Mouse (Mus musculus): Measurements from ENCODE around the gene Agpat2. TPM values are rescaled to one million over a fixed set of nuclear protein-coding genes. Genes with fewer than 3 reads are reported as not detected.

Gene Agpat2
- polyA plus RNA-seq, 1 experiment from 2014 or later = 4.0 TPM

DNA sequence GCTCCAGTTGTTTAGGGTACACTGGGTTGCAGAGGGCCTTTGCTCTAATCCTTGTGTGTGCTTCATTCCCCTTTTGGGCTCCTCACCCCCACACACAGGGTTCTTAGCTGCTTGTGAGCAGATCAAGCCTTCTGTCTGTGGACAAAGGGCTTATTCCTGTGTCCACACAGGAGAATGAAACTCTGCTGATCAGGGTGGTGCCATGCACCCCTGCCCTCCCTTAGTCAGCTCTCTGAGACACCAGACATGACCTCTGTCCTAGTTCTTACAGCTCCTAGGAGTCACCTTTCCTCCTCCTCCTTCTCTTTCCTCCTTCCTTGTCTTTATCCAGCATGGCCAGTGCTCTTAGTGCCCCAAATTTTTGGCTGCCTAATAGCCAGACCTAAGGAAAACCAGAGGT is 7.7 kb upstream of the Agpat2 start:
- Histone ChIP-seq H3K4me1 (ENCODE audit: control insufficient read depth, insufficient read depth, low read length) (no peaks in the 10 kb centered on the region; the same call in 1 of the 2 replicates), H3K9me3 (replicated peaks; ENCODE audit: control insufficient read depth, low read length, poor library complexity, severe bottlenecking) (no peaks in the 10 kb centered on the region), H3K4me3 (ENCODE audit: low read depth, low read length) (no peak overlapping the region), H3K27ac (ENCODE audit: low read length) (no peak overlapping the region), H3K9ac (ENCODE audit: low read depth, low read length) (no peak overlapping the region), H3K27me3 (ENCODE audit: control insufficient read depth, insufficient read depth, low read depth, low read length) (no peaks in the 10 kb centered on the region), H3K4me2 (ENCODE audit: low read length) (no peak overlapping the region), H3K36me3 (ENCODE audit: control insufficient read depth, insufficient read depth, low read length) (no peaks in the 10 kb centered on the region)
- ATAC-seq = no peak

DNA sequence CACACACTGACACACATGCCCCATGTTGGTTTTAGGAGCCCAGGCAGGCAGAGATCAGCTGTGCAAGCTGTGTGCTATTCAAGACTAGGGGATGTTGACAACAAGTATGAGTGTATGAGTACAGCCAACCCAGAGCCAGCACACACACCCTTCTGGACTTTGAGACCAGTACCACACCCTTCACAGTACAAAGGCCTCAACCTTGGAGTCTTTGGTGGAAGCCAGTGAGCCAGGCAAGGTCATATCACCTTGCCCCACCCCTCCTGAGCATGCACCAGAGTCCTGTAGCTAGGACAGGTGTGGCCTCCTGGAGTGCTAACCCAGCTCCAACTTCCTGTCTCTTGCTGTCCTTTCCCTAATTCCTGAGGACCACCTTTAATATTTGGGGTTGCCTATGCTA is 6.8 kb upstream of the Agpat2 start:
- Histone ChIP-seq H3K9ac (ENCODE audit: low read depth, low read length) (no peak overlapping the region), H3K27me3 (ENCODE audit: control insufficient read depth, insufficient read depth, low read depth, low read length) (no peaks in the 10 kb centered on the region), H3K4me3 (ENCODE audit: low read depth, low read length) (no peak overlapping the region), H3K4me2 (ENCODE audit: low read length) (no peak overlapping the region), H3K36me3 (ENCODE audit: control insufficient read depth, insufficient read depth, low read length) (no peaks in the 10 kb centered on the region), H3K9me3 (replicated peaks; ENCODE audit: control insufficient read depth, low read length, poor library complexity, severe bottlenecking) (no peaks in the 10 kb centered on the region), H3K27ac (ENCODE audit: low read length) (no peak overlapping the region), H3K4me1 (ENCODE audit: control insufficient read depth, insufficient read depth, low read length) (no peaks in the 10 kb centered on the region; the same call in 1 of the 2 replicates)
- no peak for ATAC-seq

DNA sequence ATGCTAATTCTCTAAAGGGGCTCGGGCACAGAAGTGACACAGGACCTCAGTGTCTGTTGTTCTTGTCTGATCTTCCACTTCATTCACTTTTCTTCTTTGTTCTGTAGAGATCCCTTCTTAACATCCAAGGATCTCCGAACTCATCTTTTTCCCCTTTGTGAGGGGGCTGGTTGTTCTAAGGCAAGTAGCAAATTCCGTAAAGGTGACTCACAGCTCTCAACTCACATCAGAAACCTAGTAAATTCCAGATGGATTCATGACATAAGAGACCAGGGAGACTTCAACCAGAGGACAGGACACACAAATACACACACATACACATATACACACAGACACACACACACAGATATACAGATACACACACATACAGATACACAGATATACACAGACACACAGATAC is 6.3 kb upstream of the Agpat2 start:
- Histone ChIP-seq H3K9ac (ENCODE audit: low read depth, low read length) (no peak overlapping the region), H3K4me1 (ENCODE audit: control insufficient read depth, insufficient read depth, low read length) (no peaks in the 10 kb centered on the region; the same call in 1 of the 2 replicates), H3K4me2 (ENCODE audit: low read length) (no peak overlapping the region), H3K27me3 (ENCODE audit: control insufficient read depth, insufficient read depth, low read depth, low read length) (peaks cover under 1% of the 10 kb centered on the region; the same call in 1 of the 2 replicates), H3K4me3 (ENCODE audit: low read depth, low read length) (no peak overlapping the region), H3K27ac (ENCODE audit: low read length) (no peak overlapping the region), H3K9me3 (replicated peaks; ENCODE audit: control insufficient read depth, low read length, poor library complexity, severe bottlenecking) (no peaks in the 10 kb centered on the region), H3K36me3 (ENCODE audit: control insufficient read depth, insufficient read depth, low read length) (no peaks in the 10 kb centered on the region)
- WGBS = 62% methylated on average over 3 of the region's 3 CpGs
- ATAC-seq = no peak

DNA sequence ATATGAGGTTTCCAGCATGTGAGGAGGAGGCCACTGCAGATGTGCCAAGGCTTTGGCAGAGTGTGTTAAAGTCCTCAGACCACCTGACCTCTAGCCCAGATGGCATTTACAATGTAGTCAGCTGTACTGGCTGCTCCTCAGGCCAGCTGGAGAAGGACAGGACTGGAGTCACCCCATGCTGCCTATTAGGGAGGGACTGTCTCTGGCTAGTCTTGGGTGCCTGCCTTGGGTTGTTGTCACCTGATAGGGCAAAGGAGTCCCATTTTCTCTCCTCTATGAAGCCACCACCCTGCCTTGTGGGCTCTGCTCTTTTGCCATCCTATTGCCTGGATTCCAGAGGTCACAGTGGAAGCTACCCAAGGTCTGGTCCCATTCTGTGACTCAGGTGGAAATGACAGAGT is 5.0 kb upstream of the Agpat2 start:
- Histone ChIP-seq H3K9me3 (replicated peaks; ENCODE audit: control insufficient read depth, low read length, poor library complexity, severe bottlenecking) (no peaks in the 10 kb centered on the region), H3K36me3 (ENCODE audit: control insufficient read depth, insufficient read depth, low read length) (no peaks in the 10 kb centered on the region), H3K9ac (ENCODE audit: low read depth, low read length) (no peak overlapping the region), H3K4me3 (ENCODE audit: low read depth, low read length) (no peak overlapping the region), H3K27ac (ENCODE audit: low read length) (no peak overlapping the region), H3K4me1 (ENCODE audit: control insufficient read depth, insufficient read depth, low read length) (no peaks in the 10 kb centered on the region; the same call in 1 of the 2 replicates), H3K27me3 (ENCODE audit: control insufficient read depth, insufficient read depth, low read depth, low read length) (peaks cover 9% of the 10 kb centered on the region), H3K4me2 (ENCODE audit: low read length) (no peak overlapping the region)
- ATAC-seq = no peak

DNA sequence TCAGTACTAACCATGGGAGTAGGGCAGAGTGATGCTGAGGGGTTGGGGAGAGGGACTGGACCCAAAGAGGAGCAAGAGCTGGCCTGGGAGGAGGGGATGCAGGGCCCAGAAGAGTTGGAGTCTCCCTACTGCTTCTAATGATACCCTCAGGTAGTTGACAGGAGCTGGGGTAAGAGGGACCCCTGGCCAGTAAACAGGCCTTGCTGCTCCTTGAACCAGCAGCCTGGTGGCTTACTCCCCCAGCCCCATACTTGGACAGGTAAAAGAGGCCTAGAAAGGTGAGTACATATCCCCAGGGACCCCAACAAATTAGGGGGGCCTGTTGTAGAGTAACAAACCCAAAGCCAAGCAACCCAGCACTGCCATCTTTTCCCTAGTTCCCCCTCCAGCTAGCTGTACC is 4.6 kb upstream of the Agpat2 start:
- Histone ChIP-seq H3K36me3 (ENCODE audit: control insufficient read depth, insufficient read depth, low read length) (no peaks in the 10 kb centered on the region), H3K4me3 (ENCODE audit: low read depth, low read length) (no peak overlapping the region), H3K4me1 (ENCODE audit: control insufficient read depth, insufficient read depth, low read length) (no peaks in the 10 kb centered on the region; the same call in 1 of the 2 replicates), H3K4me2 (ENCODE audit: low read length) (no peak overlapping the region), H3K9ac (ENCODE audit: low read depth, low read length) (no peak overlapping the region), H3K27ac (ENCODE audit: low read length) (no peak overlapping the region), H3K9me3 (replicated peaks; ENCODE audit: control insufficient read depth, low read length, poor library complexity, severe bottlenecking) (no peaks in the 10 kb centered on the region), H3K27me3 (ENCODE audit: control insufficient read depth, insufficient read depth, low read depth, low read length) (peaks cover 9% of the 10 kb centered on the region)
- no peak for ATAC-seq

DNA sequence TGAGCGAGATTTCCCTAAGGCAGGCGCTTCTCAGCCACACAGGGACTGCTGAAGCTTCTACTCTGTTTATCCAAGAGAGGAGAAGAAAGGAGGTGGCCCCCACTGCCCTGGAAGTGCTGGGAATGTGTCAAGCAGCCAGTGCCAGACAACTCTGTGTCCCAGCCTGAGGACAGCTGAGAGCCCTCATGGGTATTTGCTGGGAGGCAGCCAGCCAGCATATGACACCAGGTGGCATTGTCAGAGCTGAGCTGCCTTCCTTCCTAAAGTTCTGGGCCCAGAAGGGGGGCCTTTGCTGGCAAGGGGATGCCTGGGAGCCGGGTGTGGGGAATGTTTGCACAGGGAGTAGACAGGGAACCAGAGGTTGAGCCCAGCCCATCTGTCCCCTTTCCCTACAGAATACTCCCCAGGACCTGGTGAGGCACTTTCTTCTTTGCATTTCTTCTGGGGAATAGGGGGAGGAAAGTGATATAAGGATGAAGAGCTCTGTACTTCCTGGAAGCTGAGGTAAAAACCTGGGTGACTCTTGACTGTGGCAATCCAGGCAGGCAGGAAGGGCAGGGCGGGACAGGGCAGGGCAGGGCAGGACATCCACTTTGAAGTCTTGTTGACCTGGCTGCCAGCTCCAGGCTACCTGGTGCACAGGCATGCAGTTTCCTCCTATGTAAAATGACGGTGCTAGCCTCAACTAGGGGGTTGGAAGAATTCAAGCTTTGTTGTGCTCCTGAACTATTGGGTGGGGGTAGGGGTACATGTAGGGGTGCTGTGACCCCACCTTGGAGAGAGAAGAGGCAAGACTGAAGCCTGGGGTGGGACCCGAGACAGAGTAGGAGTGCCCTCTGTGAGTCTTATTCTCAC is 3.1 kb upstream of the Agpat2 start:
- Histone ChIP-seq H3K4me2 (ENCODE audit: low read length) (no peak overlapping the region), H3K27ac (ENCODE audit: low read length) (no peak overlapping the region), H3K36me3 (ENCODE audit: control insufficient read depth, insufficient read depth, low read length) (no peaks in the 10 kb centered on the region), H3K4me3 (ENCODE audit: low read depth, low read length) (no peak overlapping the region), H3K9ac (ENCODE audit: low read depth, low read length) (no peak overlapping the region), H3K4me1 (ENCODE audit: control insufficient read depth, insufficient read depth, low read length) (peaks cover 3% of the 10 kb centered on the region; the same call in 1 of the 2 replicates), H3K27me3 (ENCODE audit: control insufficient read depth, insufficient read depth, low read depth, low read length) (peaks cover 23% of the 10 kb centered on the region), H3K9me3 (replicated peaks; ENCODE audit: control insufficient read depth, low read length, poor library complexity, severe bottlenecking) (no peaks in the 10 kb centered on the region)
- no peak for ATAC-seq
- 57% methylated on average over 6 of the region's 6 CpGs for WGBS

DNA sequence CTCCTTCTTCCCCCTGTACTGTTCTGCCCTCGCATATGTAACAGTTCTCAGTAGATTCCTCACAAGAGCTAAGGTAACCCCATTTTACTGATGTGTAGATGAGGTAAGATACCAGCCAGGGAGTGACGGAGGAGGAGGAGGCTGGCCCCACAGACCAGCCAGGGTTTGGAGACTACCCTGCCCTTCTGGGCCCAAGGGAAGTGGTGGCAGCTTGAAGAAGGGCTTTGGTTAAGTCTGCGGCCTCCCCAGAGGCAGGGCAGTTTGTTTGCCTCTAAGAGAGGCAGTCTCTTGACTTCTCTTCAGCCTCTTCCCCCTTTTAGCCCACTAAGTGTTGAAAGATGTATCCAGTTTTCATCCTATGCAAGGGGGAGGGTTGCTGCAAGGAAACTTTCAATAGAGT is 2.4 kb upstream of the Agpat2 start:
- H3K27ac ChIP-seq (ENCODE audit: low read length) = no peak overlapping the region
- no peak overlapping the region for H3K4me2 ChIP-seq (ENCODE audit: low read length)
- H3K9me3 ChIP-seq (replicated peaks; ENCODE audit: control insufficient read depth, low read length, poor library complexity, severe bottlenecking) = no peaks in the 10 kb centered on the region
- no peak for ATAC-seq
- H3K4me1 ChIP-seq (ENCODE audit: control insufficient read depth, insufficient read depth, low read length) = peaks cover 3% of the 10 kb centered on the region; the same call in 1 of the 2 replicates
- no peaks in the 10 kb centered on the region for H3K36me3 ChIP-seq (ENCODE audit: control insufficient read depth, insufficient read depth, low read length)
- peaks cover 23% of the 10 kb centered on the region for H3K27me3 ChIP-seq (ENCODE audit: control insufficient read depth, insufficient read depth, low read depth, low read length)
- no peak overlapping the region for H3K9ac ChIP-seq (ENCODE audit: low read depth, low read length)
- WGBS = 85% methylated on average over 3 of the region's 3 CpGs
- H3K4me3 ChIP-seq (ENCODE audit: low read depth, low read length) = no peak overlapping the region

DNA sequence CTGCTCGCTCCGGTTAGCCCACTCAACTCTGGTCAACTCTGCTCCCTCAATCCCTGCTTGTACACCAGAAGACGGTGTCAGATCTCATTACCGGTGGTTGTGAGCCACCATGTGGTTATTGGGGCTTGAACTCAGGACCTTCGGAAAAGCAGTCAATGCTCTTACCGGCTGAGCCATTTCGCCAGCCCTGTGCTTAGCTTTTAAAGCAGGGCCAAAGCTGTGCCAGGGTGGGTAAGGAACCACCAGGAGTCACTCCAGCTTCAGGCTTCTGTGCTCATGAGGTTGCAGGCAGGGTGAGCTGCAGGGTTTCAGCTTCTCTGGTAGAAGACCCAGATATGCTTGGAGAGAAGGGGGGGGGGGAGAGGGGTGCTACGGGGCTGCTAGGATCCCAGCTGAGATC is 1.1 kb upstream of the Agpat2 start:
- Histone ChIP-seq H3K4me1 (ENCODE audit: control insufficient read depth, insufficient read depth, low read length) (peaks cover 3% of the 10 kb centered on the region; the same call in 1 of the 2 replicates), H3K36me3 (ENCODE audit: control insufficient read depth, insufficient read depth, low read length) (no peaks in the 10 kb centered on the region), H3K9me3 (replicated peaks; ENCODE audit: control insufficient read depth, low read length, poor library complexity, severe bottlenecking) (no peaks in the 10 kb centered on the region), H3K9ac (ENCODE audit: low read depth, low read length) (no peak overlapping the region), H3K4me3 (ENCODE audit: low read depth, low read length) (no peak overlapping the region), H3K4me2 (ENCODE audit: low read length) (no peak overlapping the region), H3K27ac (ENCODE audit: low read length) (no peak overlapping the region), H3K27me3 (ENCODE audit: control insufficient read depth, insufficient read depth, low read depth, low read length) (peaks cover 23% of the 10 kb centered on the region)
- 88% methylated on average over 7 of the region's 8 CpGs for WGBS
- no peak for ATAC-seq

DNA sequence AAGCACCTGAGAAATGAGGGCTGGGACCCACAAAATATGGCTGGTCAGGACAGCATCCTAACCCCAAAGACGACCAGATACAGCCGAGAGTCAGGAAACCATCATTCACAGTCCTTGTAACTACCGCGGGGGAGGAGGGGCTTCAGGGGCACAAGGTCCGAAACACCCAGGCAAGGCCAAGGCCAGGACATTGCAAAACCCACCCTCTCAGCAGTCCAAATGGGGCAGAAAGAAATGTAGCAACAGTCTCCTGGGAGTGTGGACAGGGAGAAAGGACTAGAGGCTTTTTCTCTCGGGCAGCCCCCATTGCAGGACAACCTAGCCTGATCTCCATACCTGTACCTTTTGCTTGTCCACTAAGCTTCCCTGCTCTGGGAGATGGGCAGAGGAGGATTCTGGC is 1.1 kb downstream of the Agpat2 start:
- Histone ChIP-seq H3K4me2 (ENCODE audit: low read length) (peak overlapping the region; percentile 74), H3K9ac (ENCODE audit: low read depth, low read length) (no peak overlapping the region), H3K36me3 (ENCODE audit: control insufficient read depth, insufficient read depth, low read length) (no peaks in the 10 kb centered on the region), H3K4me3 (ENCODE audit: low read depth, low read length) (peak overlapping the region; percentile 50), H3K4me1 (ENCODE audit: control insufficient read depth, insufficient read depth, low read length) (peaks cover 3% of the 10 kb centered on the region; the same call in 1 of the 2 replicates), H3K27me3 (ENCODE audit: control insufficient read depth, insufficient read depth, low read depth, low read length) (peaks cover 23% of the 10 kb centered on the region), H3K9me3 (replicated peaks; ENCODE audit: control insufficient read depth, low read length, poor library complexity, severe bottlenecking) (no peaks in the 10 kb centered on the region), H3K27ac (ENCODE audit: low read length) (no peak overlapping the region)
- 18% methylated on average over 6 of the region's 6 CpGs for WGBS
- ATAC-seq = peak; percentile 15; the same call in 1 of the 2 replicates
